Mouse (Mus musculus) erythroblast, embryonic 14.5 days (primary cell): Measurements from ENCODE around the gene Glud1.

Experiments
- GATA1 ChIP-seq: IDR thresholded peaks from 2 replicates; pipeline ENCODE4 v1.6.1; 2012; ENCODE audit warnings: low read length, inconsistent platforms, mixed read lengths
- TAL1 ChIP-seq: IDR thresholded peaks from 3 replicates; pipeline ENCODE4 v1.6.1; 2012; ENCODE audit warnings: low read length, inconsistent platforms, mixed read lengths

GRCm38 (mm10) chr14:34370203-34370602 lies 59.7 kb downstream of the Glud1 start:
- TF ChIP-seq GATA1: no peak
- no peak for TF ChIP-seq TAL1
